Mouse (Mus musculus) erythroblast, embryonic 14.5 days (primary cell): Measurements from ENCODE around the gene Tiam1.

Experiments
- GATA1 ChIP-seq: IDR thresholded peaks from 2 replicates; pipeline ENCODE4 v1.6.1; 2012; ENCODE audit warnings: low read length, inconsistent platforms, mixed read lengths
- TAL1 ChIP-seq: IDR thresholded peaks from 3 replicates; pipeline ENCODE4 v1.6.1; 2012; ENCODE audit warnings: low read length, inconsistent platforms, mixed read lengths

DNA sequence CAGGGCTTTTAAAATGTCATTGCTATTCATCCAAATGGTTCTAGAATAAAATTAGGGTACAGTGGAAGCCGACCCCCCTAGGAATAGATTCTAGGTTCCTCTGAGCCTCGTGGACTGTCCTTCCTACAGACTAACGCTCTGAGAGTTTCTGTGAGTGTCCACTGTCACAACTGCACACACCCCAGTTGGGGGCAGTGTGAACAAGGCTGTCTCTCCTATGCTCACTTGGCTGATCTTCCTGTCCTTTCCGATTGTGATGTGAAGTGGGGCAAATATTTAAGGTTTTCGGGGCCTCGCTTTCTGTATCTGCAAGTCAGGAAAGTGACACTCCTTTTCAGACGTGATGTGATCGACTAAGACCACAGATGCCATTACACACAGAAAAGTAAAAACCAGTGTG is 288.8 kb downstream of the Tiam1 start:
- no peak for TF ChIP-seq GATA1
- TF ChIP-seq TAL1 = no peak
